Mouse (Mus musculus) heart, postnatal 0 days (tissue): ENCODE data around the gene Neurl1a.

ENCODE experiments used
- CTCF ChIP-seq: IDR thresholded peaks from 2 replicates; pipeline ENCODE4 v1.5.1; 2016; ENCODE audit warnings: antibody characterized with exemption, control low read depth, low read depth
- EP300 ChIP-seq: IDR thresholded peaks from 2 replicates; pipeline ENCODE4 v1.6.1; 2016; ENCODE audit warnings: antibody characterized with exemption, low read depth

GRCm38 (mm10) chr19:47184221-47184620, 5.6 kb downstream of the Neurl1a start:
- TF ChIP-seq CTCF = no peak
- TF ChIP-seq EP300 = no peak
